Mouse (Mus musculus): ENCODE results near the gene Myrf. TPM values are rescaled to one million over a fixed set of nuclear protein-coding genes. Genes with fewer than 3 reads are reported as not detected.

Gene Myrf
- polyA plus RNA-seq, 1 experiment from 2014 or later, result 9.9 TPM

GRCm38 (mm10) chr19:10181225-10181624 is 59.3 kb downstream of the Myrf start:
- peaks cover 8% of the 10 kb centered on the region; the same call in 1 of the 2 replicates for H3K36me3 ChIP-seq (ENCODE audit: control insufficient read depth, insufficient read depth, low read length)
- H3K27ac ChIP-seq (ENCODE audit: low read length), result no peak overlapping the region
- no peaks in the 10 kb centered on the region for H3K9me3 ChIP-seq (ENCODE audit: control insufficient read depth, low read length)
- H3K27me3 ChIP-seq (replicated peaks; ENCODE audit: control insufficient read depth, insufficient read depth, low read length), result no peaks in the 10 kb centered on the region
- H3K4me2 ChIP-seq (ENCODE audit: low read depth, low read length), result no peak overlapping the region
- peaks cover 6% of the 10 kb centered on the region for H3K4me1 ChIP-seq (ENCODE audit: control insufficient read depth, insufficient read depth, low read length)
- 90% methylated on average over 7 of the region's 7 CpGs for WGBS
- no peak overlapping the region for H3K4me3 ChIP-seq (ENCODE audit: low read length)
- ATAC-seq, result no peak
- no peak overlapping the region for H3K9ac ChIP-seq (ENCODE audit: low read depth, low read length)

- Histone ChIP-seq H3K9me3 (ENCODE audit: control insufficient read depth, low read length) (no peaks in the 10 kb centered on the region), H3K27ac (ENCODE audit: low read length) (no peak overlapping the region), H3K9ac (ENCODE audit: low read depth, low read length) (no peak overlapping the region), H3K36me3 (ENCODE audit: control insufficient read depth, insufficient read depth, low read length) (no peaks in the 10 kb centered on the region), H3K27me3 (replicated peaks; ENCODE audit: control insufficient read depth, insufficient read depth, low read length) (no peaks in the 10 kb centered on the region), H3K4me2 (ENCODE audit: low read depth, low read length) (no peak overlapping the region), H3K4me3 (ENCODE audit: low read length) (no peak overlapping the region), H3K4me1 (ENCODE audit: control insufficient read depth, insufficient read depth, low read length) (no peaks in the 10 kb centered on the region)
- ATAC-seq, result no peak
- 54% methylated on average over 7 of the region's 7 CpGs for WGBS
Measured at GRCm38 (mm10) chr19:10176941-10177372, 63.6 kb downstream of the Myrf start.

GRCm38 (mm10) chr19:10176477-10176876 is 64.1 kb downstream of the Myrf start:
- Histone ChIP-seq H3K27ac (ENCODE audit: low read length) (no peak overlapping the region), H3K4me2 (ENCODE audit: low read depth, low read length) (no peak overlapping the region), H3K9me3 (ENCODE audit: control insufficient read depth, low read length) (no peaks in the 10 kb centered on the region), H3K27me3 (replicated peaks; ENCODE audit: control insufficient read depth, insufficient read depth, low read length) (no peaks in the 10 kb centered on the region), H3K4me3 (ENCODE audit: low read length) (no peak overlapping the region), H3K36me3 (ENCODE audit: control insufficient read depth, insufficient read depth, low read length) (no peaks in the 10 kb centered on the region), H3K4me1 (ENCODE audit: control insufficient read depth, insufficient read depth, low read length) (no peaks in the 10 kb centered on the region), H3K9ac (ENCODE audit: low read depth, low read length) (no peak overlapping the region)
- 82% methylated on average over 1 of the region's 1 CpGs for WGBS
- no peak for ATAC-seq

GRCm38 (mm10) chr19:10174956-10175355 is 65.6 kb downstream of the Myrf start:
- Histone ChIP-seq H3K4me1 (ENCODE audit: control insufficient read depth, insufficient read depth, low read length) (no peaks in the 10 kb centered on the region), H3K9me3 (ENCODE audit: control insufficient read depth, low read length) (no peaks in the 10 kb centered on the region), H3K4me2 (ENCODE audit: low read depth, low read length) (no peak overlapping the region), H3K4me3 (ENCODE audit: low read length) (no peak overlapping the region), H3K36me3 (ENCODE audit: control insufficient read depth, insufficient read depth, low read length) (no peaks in the 10 kb centered on the region), H3K27ac (ENCODE audit: low read length) (no peak overlapping the region), H3K9ac (ENCODE audit: low read depth, low read length) (no peak overlapping the region), H3K27me3 (replicated peaks; ENCODE audit: control insufficient read depth, insufficient read depth, low read length) (no peaks in the 10 kb centered on the region)
- no peak for ATAC-seq
- 76% methylated on average over 4 of the region's 4 CpGs for WGBS

GRCm38 (mm10) chr19:10173844-10174539 is 66.6 kb downstream of the Myrf start:
- H3K27ac ChIP-seq (ENCODE audit: low read length), result no peak overlapping the region

GRCm38 (mm10) chr19:10173116-10173718 is 67.3 kb downstream of the Myrf start:
- no peaks in the 10 kb centered on the region for H3K4me1 ChIP-seq (ENCODE audit: control insufficient read depth, insufficient read depth, low read length)
- no peak overlapping the region for H3K27ac ChIP-seq (ENCODE audit: low read length)
- H3K36me3 ChIP-seq (ENCODE audit: control insufficient read depth, insufficient read depth, low read length), result no peaks in the 10 kb centered on the region
- no peak overlapping the region for H3K9ac ChIP-seq (ENCODE audit: low read depth, low read length)
- no peak overlapping the region for H3K4me3 ChIP-seq (ENCODE audit: low read length)
- no peaks in the 10 kb centered on the region for H3K27me3 ChIP-seq (replicated peaks; ENCODE audit: control insufficient read depth, insufficient read depth, low read length)
- no peak overlapping the region for H3K4me2 ChIP-seq (ENCODE audit: low read depth, low read length)
- peak; percentile 59; the same call in 1 of the 2 replicates for ATAC-seq
- no peaks in the 10 kb centered on the region for H3K9me3 ChIP-seq (ENCODE audit: control insufficient read depth, low read length)
- 76% methylated on average over 5 of the region's 5 CpGs for WGBS

More at GRCm38 (mm10) chr19:10173844-10174539, 66.6 kb downstream of the Myrf start:
- Histone ChIP-seq H3K36me3 (ENCODE audit: control insufficient read depth, insufficient read depth, low read length) (no peaks in the 10 kb centered on the region), H3K9me3 (ENCODE audit: control insufficient read depth, low read length) (no peaks in the 10 kb centered on the region), H3K4me2 (ENCODE audit: low read depth, low read length) (no peak overlapping the region), H3K9ac (ENCODE audit: low read depth, low read length) (no peak overlapping the region), H3K27me3 (replicated peaks; ENCODE audit: control insufficient read depth, insufficient read depth, low read length) (no peaks in the 10 kb centered on the region), H3K4me1 (ENCODE audit: control insufficient read depth, insufficient read depth, low read length) (no peaks in the 10 kb centered on the region), H3K4me3 (ENCODE audit: low read length) (no peak overlapping the region)
- 87% methylated on average over 7 of the region's 7 CpGs for WGBS
- no peak for ATAC-seq

GRCm38 (mm10) chr19:10171846-10172245 is 68.7 kb downstream of the Myrf start:
- Histone ChIP-seq H3K9ac (ENCODE audit: low read depth, low read length) (no peak overlapping the region), H3K4me2 (ENCODE audit: low read depth, low read length) (no peak overlapping the region), H3K27ac (ENCODE audit: low read length) (no peak overlapping the region), H3K36me3 (ENCODE audit: control insufficient read depth, insufficient read depth, low read length) (no peaks in the 10 kb centered on the region), H3K4me1 (ENCODE audit: control insufficient read depth, insufficient read depth, low read length) (no peaks in the 10 kb centered on the region), H3K4me3 (ENCODE audit: low read length) (no peak overlapping the region), H3K27me3 (replicated peaks; ENCODE audit: control insufficient read depth, insufficient read depth, low read length) (no peaks in the 10 kb centered on the region), H3K9me3 (ENCODE audit: control insufficient read depth, low read length) (no peaks in the 10 kb centered on the region)
- no peak for ATAC-seq

- Histone ChIP-seq H3K27me3 (replicated peaks; ENCODE audit: control insufficient read depth, insufficient read depth, low read length) (no peaks in the 10 kb centered on the region), H3K36me3 (ENCODE audit: control insufficient read depth, insufficient read depth, low read length) (no peaks in the 10 kb centered on the region), H3K9me3 (ENCODE audit: control insufficient read depth, low read length) (no peaks in the 10 kb centered on the region), H3K9ac (ENCODE audit: low read depth, low read length) (no peak overlapping the region), H3K4me1 (ENCODE audit: control insufficient read depth, insufficient read depth, low read length) (no peaks in the 10 kb centered on the region), H3K27ac (ENCODE audit: low read length) (no peak overlapping the region), H3K4me2 (ENCODE audit: low read depth, low read length) (no peak overlapping the region), H3K4me3 (ENCODE audit: low read length) (no peak overlapping the region)
- ATAC-seq, result no peak
- 80% methylated on average over 7 of the region's 7 CpGs for WGBS
Measured at GRCm38 (mm10) chr19:10171359-10171758, 69.2 kb downstream of the Myrf start.

GRCm38 (mm10) chr19:10170466-10170865 is 70.1 kb downstream of the Myrf start:
- no peaks in the 10 kb centered on the region for H3K4me1 ChIP-seq (ENCODE audit: control insufficient read depth, insufficient read depth, low read length)
- 38% methylated on average over 1 of the region's 1 CpGs for WGBS
- H3K9ac ChIP-seq (ENCODE audit: low read depth, low read length), result no peak overlapping the region
- H3K27me3 ChIP-seq (replicated peaks; ENCODE audit: control insufficient read depth, insufficient read depth, low read length), result no peaks in the 10 kb centered on the region
- H3K4me3 ChIP-seq (ENCODE audit: low read length), result no peak overlapping the region
- H3K36me3 ChIP-seq (ENCODE audit: control insufficient read depth, insufficient read depth, low read length), result no peaks in the 10 kb centered on the region
- H3K4me2 ChIP-seq (ENCODE audit: low read depth, low read length), result no peak overlapping the region
- no peak overlapping the region for H3K27ac ChIP-seq (ENCODE audit: low read length)
- no peaks in the 10 kb centered on the region for H3K9me3 ChIP-seq (ENCODE audit: control insufficient read depth, low read length)
- no peak for ATAC-seq
